Mouse (Mus musculus) kidney, postnatal 0 days (tissue): Measurements from ENCODE around the gene Prtg. TPM values are rescaled to one million over a fixed set of nuclear protein-coding genes. Genes with fewer than 3 reads are reported as not detected.

Experiments used
- ATAC-seq: fragments of 200-750 bp; cut with Nextera tagmentation; replicated peaks from 2 replicates; pipeline ENCODE4 v1.8.0; 2017; ENCODE audit warnings: low read depth, moderate number of reproducible peaks, moderate TSS enrichment, moderate library complexity; ENCODE audit not compliant: low FRiP score
- DNase-seq: peaks from one replicate; pipeline ENCODE4 v3.0.0-alpha.2; 2016; ENCODE audit warnings: low spot score
- H3K27ac ChIP-seq: fragments of 300-500 bp; sonication (generic); 2 replicates; pipeline ENCODE4 v1.5.1; 2014; ENCODE audit warnings: mild to moderate bottlenecking
- H3K27me3 ChIP-seq: fragments of 300-500 bp; sonication (generic); 2 replicates; pipeline ENCODE4 v1.6.1; 2014; ENCODE audit warnings: low read length, mixed read lengths; ENCODE audit not compliant: insufficient read depth
- H3K36me3 ChIP-seq: fragments of 300-500 bp; sonication (generic); 2 replicates; pipeline ENCODE4 v1.6.1; 2014; ENCODE audit warnings: low read length, mixed read lengths; ENCODE audit not compliant: insufficient read depth
- H3K4me1 ChIP-seq: fragments of 300-500 bp; sonication (generic); replicated peaks from 2 replicates; pipeline ENCODE4 v1.6.1; 2014; ENCODE audit warnings: antibody characterized with exemption, low read length, mixed read lengths; ENCODE audit not compliant: insufficient read depth
- H3K4me2 ChIP-seq: fragments of 300-500 bp; sonication (generic); 2 replicates; pipeline ENCODE4 v1.6.1; 2014; ENCODE audit warnings: mild to moderate bottlenecking, low read length, moderate library complexity, mixed read lengths
- H3K4me3 ChIP-seq: fragments of 300-500 bp; sonication (generic); replicated peaks from 2 replicates; pipeline ENCODE4 v1.5.1; 2014; ENCODE audit warnings: low read depth, low read length
- H3K9ac ChIP-seq: fragments of 300-500 bp; sonication (generic); 2 replicates; pipeline ENCODE4 v1.6.1; 2014; ENCODE audit warnings: low read depth, low read length
- H3K9me3 ChIP-seq: fragments of 300-500 bp; sonication (generic); replicated peaks from 2 replicates; pipeline ENCODE4 v1.6.1; 2016; ENCODE audit warnings: low read length, inconsistent platforms, mixed read lengths
- CTCF ChIP-seq: IDR thresholded peaks from 2 replicates; pipeline ENCODE4 v1.5.1; 2016; ENCODE audit warnings: antibody characterized with exemption, low read depth, mild to moderate bottlenecking, moderate library complexity
- WGBS: fragments of 180-500 bp; shearing (Covaris S2); extraction: QIAGEN DNeasy Blood & Tissue Kit; methylation state at CpG from one replicate; pipeline ENCODE4 v1.1.7; 2014; 5-methylcytosine and 5-hydroxymethylcytosine counted together
- polyA plus RNA-seq: library from polyadenylated mRNA; unstranded; fragments of >200 nt; fragmentation: Nextera tagmentation; extraction: Ambion mirVana; gene quantifications from 2 replicates; pipeline ENCODE4 v1.2.1, GENCODE M21; 2015

The Prtg gene
- polyA plus RNA-seq, 1 experiment from 2014 or later, result 1.2 TPM

GRCm38 (mm10) chr9:72807420-72808005 lies 839 bp downstream of the Prtg start:
- TF ChIP-seq CTCF, result no peak
- H3K27me3 ChIP-seq, result no peaks in the 10 kb centered on the region
- peak overlapping the region; percentile 99 for H3K4me2 ChIP-seq
- H3K9me3 ChIP-seq, result no peaks in the 10 kb centered on the region
- under 1% methylated on average over 50 of the region's 52 CpGs for WGBS
- ATAC-seq (peak; percentile 74), DNase-seq (peak; percentile 75)
- H3K36me3 ChIP-seq, result no peaks in the 10 kb centered on the region
- peak overlapping the region; percentile 75 for H3K4me3 ChIP-seq
- peak overlapping the region; percentile 82 for H3K9ac ChIP-seq
- peaks cover 18% of the 10 kb centered on the region for H3K4me1 ChIP-seq
- H3K27ac ChIP-seq, result peak overlapping the region; percentile 82

- Histone ChIP-seq H3K4me2 (peak overlapping the region; percentile 99), H3K4me1 (peaks cover 21% of the 10 kb centered on the region), H3K9me3 (no peaks in the 10 kb centered on the region), H3K4me3 (peak overlapping the region; percentile 75), H3K36me3 (no peaks in the 10 kb centered on the region), H3K9ac (peak overlapping the region; percentile 82; the same call in 1 of the 2 replicates), H3K27me3 (no peaks in the 10 kb centered on the region), H3K27ac (peak overlapping the region; percentile 82; the same call in 1 of the 2 replicates)
- ATAC-seq (no peak), DNase-seq (no peak)
- TF ChIP-seq CTCF, result no peak
- 7% methylated on average over 6 of the region's 6 CpGs for WGBS
Measured at GRCm38 (mm10) chr9:72808176-72808575, 1.5 kb downstream of the Prtg start.

GRCm38 (mm10) chr9:72808586-72808985 lies 1.9 kb downstream of the Prtg start:
- no peaks in the 10 kb centered on the region for H3K9me3 ChIP-seq
- 39% methylated on average over 3 of the region's 3 CpGs for WGBS
- peak overlapping the region; percentile 99; the same call in 1 of the 2 replicates for H3K4me2 ChIP-seq
- H3K4me1 ChIP-seq, result peaks cover 21% of the 10 kb centered on the region
- DNase-seq (no peak), ATAC-seq (no peak)
- H3K27ac ChIP-seq, result no peak overlapping the region
- TF ChIP-seq CTCF, result no peak
- no peak overlapping the region for H3K4me3 ChIP-seq
- H3K9ac ChIP-seq, result no peak overlapping the region
- H3K27me3 ChIP-seq, result no peaks in the 10 kb centered on the region
- H3K36me3 ChIP-seq, result no peaks in the 10 kb centered on the region

- ATAC-seq (no peak), DNase-seq (no peak)
- H3K4me2 ChIP-seq, result no peak overlapping the region
- H3K9me3 ChIP-seq, result no peaks in the 10 kb centered on the region
- H3K36me3 ChIP-seq, result no peaks in the 10 kb centered on the region
- 80% methylated on average over 2 of the region's 2 CpGs for WGBS
- no peak overlapping the region for H3K27ac ChIP-seq
- H3K9ac ChIP-seq, result no peak overlapping the region
- no peaks in the 10 kb centered on the region for H3K27me3 ChIP-seq
- H3K4me3 ChIP-seq, result no peak overlapping the region
- no peak for TF ChIP-seq CTCF
- peaks cover 21% of the 10 kb centered on the region for H3K4me1 ChIP-seq
Measured at GRCm38 (mm10) chr9:72809077-72809476, 2.4 kb downstream of the Prtg start.

GRCm38 (mm10) chr9:72810607-72811006 lies 3.9 kb downstream of the Prtg start:
- Histone ChIP-seq H3K9ac (no peak overlapping the region), H3K27ac (no peak overlapping the region), H3K4me2 (no peak overlapping the region), H3K27me3 (no peaks in the 10 kb centered on the region), H3K36me3 (no peaks in the 10 kb centered on the region), H3K4me1 (peaks cover 21% of the 10 kb centered on the region), H3K9me3 (no peaks in the 10 kb centered on the region), H3K4me3 (no peak overlapping the region)
- no peak for TF ChIP-seq CTCF
- ATAC-seq (peak; percentile 76), DNase-seq (no peak)
- WGBS, result 64% methylated on average over 5 of the region's 5 CpGs

- H3K4me1 ChIP-seq, result 0 out of 2 replicates have a peak, but pooled peaks cover 12% of the 10 kb centered on the region
- no peak for TF ChIP-seq CTCF
- H3K27me3 ChIP-seq, result no peaks in the 10 kb centered on the region
- no peak overlapping the region for H3K9ac ChIP-seq
- H3K36me3 ChIP-seq, result no peaks in the 10 kb centered on the region
- DNase-seq (no peak), ATAC-seq (no peak)
- no peak overlapping the region for H3K4me2 ChIP-seq
- no peak overlapping the region for H3K4me3 ChIP-seq
- no peak overlapping the region for H3K27ac ChIP-seq
- 55% methylated on average over 7 of the region's 7 CpGs for WGBS
- H3K9me3 ChIP-seq, result no peaks in the 10 kb centered on the region
Measured at GRCm38 (mm10) chr9:72812091-72812490, 5.4 kb downstream of the Prtg start.
